Mouse (Mus musculus) natural killer cell, adult 2 months (primary cell): Measurements from ENCODE around the gene Magoh.

Experiments
- DNase-seq, 2 experiments: peaks; one replicate each; pipeline ENCODE4 v3.0.0; 2022; ENCODE audit warnings: low spot score in 2 of 2

Magoh gene

DNA sequence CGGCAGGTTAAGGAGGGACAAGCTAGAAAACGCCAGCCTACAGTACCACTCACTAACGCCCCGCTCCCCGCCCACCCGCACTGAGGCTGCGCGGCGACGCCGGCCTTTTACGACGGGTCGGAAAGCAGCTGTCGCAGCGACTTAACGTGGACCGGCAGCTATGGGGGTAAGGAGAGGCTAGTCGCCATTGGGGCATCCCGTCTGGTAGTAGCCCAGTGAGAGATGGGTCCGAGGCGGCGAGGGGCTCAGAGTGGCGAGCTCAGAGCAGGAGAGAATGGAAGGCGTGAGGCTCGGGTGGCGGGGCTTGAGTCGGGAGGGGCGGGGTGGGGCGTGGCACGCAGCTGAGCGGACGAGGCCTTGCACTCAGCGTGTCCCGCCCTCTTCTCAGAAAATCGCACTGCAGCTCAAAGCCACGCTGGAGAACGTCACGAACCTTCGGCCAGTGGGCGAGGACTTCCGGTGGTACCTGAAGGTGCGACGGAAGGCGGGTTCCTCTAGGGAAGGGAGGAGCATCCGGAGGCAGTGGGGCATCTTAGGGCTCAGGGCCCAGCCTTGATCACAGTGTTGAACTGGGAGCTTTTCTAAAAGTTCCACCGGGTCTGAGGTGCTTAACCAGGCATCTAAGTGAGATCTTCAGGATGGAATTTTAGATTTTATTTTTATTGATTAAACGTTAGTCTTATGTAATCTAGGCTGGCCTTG, 10.3 kb downstream of the Magoh start, which contains the start of gene 0610037L13Rik:
Gene 0610037L13Rik, plus strand, starts transcription at position 83 of the 702 bp plus-strand sequence.
- peak; percentile 93 for DNase-seq

DNA sequence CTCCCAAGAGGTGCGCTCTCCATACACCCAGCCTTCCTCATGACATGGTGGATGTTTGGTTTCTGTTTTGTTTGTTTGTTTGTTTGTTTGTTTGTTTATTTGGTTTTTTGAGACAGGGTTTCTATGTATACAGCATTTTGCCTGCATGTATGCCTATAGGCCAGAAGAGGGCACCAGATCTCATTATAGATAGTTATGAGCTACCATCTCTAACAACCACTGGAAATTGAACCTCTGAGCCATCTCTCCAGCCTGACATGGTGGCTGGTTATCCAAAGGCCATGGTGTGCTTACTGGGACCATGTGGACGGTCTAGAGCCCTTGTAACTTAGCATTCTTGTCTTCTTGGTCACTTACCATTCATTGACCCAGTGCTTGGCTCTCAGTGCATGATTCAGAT, 13.1 kb downstream of the Magoh start:
- DNase-seq: no peak

DNA sequence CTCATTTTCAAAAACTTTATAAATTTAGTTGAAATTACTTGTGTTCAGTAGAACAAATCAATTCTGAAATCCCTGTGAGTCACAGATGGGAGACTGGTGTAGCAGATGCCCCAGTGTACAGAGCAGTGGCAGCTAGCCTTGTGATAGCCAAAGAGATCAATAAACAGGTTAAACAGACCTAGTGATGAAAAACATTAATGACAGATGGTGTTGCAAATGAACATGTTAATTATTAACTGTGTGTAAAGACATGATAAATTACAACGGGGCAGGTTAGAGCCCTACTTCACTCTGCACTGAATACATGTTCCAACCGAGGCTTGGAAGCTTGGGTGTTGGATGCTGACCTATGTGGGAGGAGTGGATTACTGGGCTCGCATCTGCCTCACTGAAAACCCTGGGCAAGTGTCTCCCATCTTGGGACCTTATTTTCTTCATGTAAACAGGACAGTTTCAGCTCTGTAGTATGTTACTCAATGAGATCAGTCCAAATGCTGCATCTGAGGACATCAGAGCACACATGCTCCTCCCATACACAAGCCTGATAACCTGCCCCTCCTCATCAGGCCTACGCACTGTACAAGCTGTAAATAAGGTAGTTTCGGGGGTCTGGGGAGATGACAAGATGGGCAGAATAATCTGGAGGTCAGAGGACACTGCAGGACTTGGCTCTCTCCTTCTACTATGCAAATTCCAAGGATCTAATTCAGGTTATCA, 19.8 kb downstream of the Magoh start:
- DNase-seq: no peak

DNA sequence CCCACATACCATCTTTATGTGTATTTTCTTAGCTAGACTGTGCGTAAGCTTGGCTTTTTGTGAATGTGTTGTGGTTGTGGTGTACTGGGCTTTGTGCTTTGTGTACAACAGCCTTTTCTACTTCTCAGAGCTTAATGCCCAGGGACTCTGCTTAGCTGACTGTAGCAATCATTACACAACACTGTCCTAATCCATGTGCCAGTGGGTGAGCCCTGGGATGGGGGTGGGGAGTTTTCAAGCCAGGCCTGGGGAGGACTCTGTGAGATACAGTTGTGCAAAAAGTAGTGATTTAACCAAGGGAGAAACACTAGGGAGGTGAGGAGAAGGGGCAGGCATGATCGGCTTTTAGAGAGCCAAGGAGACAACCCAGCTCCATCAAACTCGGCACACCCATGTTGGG, 20.7 kb downstream of the Magoh start:
- no peak for DNase-seq

- no peak for DNase-seq
These were observed 24.7 kb downstream of the Magoh start for GRCm38 (mm10) chr4:107904252-107904651.

- no peak for DNase-seq
These were observed 27.0 kb downstream of the Magoh start for GRCm38 (mm10) chr4:107906561-107906960.

DNA sequence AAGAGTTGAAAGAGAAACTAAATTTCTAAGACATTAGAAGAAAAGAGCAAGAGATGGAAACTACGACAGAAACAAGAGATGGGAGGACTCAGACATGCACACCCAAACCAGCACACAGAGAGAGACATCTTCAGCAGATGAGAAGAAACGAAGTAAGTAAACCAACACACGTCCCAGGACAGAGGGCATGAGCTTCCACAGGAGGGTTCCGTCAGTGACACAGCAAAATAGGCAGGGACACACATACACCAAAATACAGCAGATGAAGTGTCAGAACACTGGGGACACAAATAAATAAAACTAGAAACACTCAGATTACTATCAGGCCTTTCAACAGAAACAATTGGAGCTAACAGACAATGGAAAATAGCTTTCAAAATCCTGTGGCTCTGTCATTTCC, 30.5 kb downstream of the Magoh start:
- DNase-seq: no peak

GRCm38 (mm10) chr4:107920336-107920735, 40.8 kb downstream of the Magoh start:
- no peak for DNase-seq

- no peak for DNase-seq
These were observed 41.7 kb downstream of the Magoh start for GRCm38 (mm10) chr4:107921152-107921695.

DNA sequence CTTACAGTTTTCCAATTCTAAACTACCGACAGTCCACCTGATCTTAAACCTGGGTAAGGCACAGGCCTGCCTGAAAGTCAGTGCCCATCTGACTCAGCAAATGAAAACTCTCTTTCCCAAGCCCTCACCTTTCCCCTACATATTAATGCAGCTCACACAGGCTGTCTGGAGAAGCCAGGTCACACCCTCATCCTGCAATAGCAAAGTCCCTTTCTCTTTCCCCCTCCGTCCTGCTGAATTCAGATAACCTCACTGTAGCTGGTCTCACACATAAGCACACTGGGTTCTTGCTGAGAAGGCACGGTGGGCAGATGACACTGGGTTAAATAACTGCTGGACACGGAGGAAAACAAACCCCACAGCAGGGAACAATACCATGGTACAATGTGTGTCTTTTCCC, 42.4 kb downstream of the Magoh start:
- no peak for DNase-seq

- DNase-seq: peak; percentile 95 to 97
These were observed 43.7 kb downstream of the Magoh start, which contains the start of gene Cpt2 for GRCm38 (mm10) chr4:107923145-107923802. Gene Cpt2, minus strand, starts transcription at chr4:107923610.

- no peak for DNase-seq
These were observed 44.2 kb downstream of the Magoh start for GRCm38 (mm10) chr4:107923803-107924194.

DNA sequence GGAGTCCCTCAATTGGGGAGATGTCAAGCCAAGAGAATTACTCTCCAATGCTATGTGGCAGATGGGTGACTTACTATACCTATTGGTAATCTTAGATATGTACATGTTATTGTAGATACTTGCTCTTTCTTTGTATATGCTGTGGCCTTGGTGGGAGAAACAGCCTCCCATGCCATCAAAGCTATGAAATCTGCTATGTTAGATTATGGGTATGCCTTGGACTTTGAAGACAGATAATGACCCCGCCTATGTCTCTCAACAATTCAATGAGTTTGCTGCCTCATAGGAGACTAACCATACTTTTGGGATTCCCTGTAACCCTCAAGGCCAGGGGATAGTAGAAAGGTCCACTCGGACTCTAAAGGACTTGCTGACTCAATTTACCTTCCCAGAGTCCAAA, 48.7 kb downstream of the Magoh start:
- no peak for DNase-seq

DNA sequence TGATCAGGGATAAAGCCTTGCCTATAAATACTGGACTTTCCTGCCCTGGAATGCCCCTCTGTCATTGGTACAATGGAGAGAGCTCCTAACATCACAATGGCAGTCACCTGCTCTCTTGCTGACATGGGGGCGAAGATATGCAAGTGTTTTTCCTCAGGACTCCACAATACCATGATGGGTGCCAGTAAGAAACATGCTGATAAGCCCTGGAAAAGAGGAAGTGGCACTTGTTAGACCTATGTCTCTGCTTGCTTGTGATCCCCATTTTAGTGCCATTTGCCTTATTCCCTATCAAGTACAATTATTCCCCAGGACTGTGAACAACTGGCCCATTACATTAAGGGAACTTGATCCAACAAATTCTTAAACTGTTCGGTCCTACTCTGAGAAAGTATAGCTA, 49.2 kb downstream of the Magoh start:
- DNase-seq: no peak

DNA sequence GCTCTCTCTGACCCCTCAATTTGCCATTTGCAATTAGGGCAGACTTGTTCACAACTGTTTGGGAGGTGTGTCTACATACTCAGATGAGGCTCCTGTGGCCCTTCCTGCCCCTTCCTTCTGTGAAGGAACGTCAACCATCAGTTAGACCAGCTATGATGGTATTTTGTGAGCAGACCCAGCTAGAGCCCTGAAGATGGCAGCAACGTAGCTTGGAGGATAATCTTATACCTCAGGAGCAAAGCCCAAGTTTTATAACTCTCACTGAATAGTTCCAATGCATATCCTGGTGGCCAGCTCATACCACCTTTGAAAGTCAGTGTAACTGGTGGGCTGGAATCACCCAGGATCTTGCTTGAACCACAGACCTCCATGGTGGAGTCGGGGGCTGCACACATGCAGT, 51.9 kb downstream of the Magoh start:
- DNase-seq: no peak

DNA sequence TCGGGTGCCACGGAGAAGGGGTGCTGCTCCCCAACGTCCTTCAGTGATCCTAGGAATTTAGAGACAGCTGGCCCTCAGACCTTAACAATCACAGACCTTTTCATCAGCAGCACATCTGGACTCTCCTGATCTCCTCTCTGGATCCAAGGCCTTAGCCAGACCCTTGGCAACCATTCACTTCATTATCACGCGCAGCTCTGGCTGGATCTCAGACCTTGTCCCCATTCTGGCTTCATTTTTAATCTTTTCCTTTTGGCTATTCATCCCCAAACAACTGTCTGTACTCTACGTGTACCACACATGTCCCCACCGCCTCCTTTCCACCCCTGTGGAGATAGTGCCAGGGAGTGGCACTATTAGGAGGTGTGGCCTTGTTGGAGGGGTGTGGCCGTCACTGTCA, 53.7 kb downstream of the Magoh start:
- no peak for DNase-seq

DNA sequence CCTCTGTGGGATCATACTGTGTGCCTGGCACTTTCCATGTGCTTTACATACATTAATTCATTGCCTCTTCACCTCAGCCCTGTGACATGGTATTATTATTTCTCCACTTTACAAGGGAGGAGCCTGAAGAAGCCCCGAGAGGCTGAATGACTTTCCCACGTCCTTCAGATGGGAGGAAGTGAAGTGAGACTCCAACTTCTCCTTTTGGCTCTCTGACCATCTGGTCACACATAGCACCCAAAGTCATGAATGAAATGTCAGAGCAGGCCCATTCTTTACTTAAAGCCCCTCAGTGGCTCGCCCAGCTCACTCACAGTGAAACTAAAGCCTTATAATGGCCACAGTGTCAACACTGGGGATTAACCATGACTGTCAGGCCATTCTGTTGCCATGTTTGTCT, 55.7 kb downstream of the Magoh start:
- DNase-seq: no peak
